Mouse (Mus musculus) kidney, embryonic 14.5 days (tissue): ENCODE results near the gene Adora2b. TPM values are rescaled to one million over a fixed set of nuclear protein-coding genes. Genes with fewer than 3 reads are reported as not detected.

Experiments used
- ATAC-seq: fragments of 200-750 bp; cut with Nextera tagmentation; 2 replicates; pipeline ENCODE4 v1.8.0; 2017; ENCODE audit warnings: moderate number of reproducible peaks, mild to moderate bottlenecking, moderate TSS enrichment, moderate library complexity; ENCODE audit not compliant: low FRiP score, low TSS enrichment
- H3K27ac ChIP-seq: fragments of 300-500 bp; sonication (generic); 2 replicates; pipeline ENCODE4 v1.5.1; 2014; ENCODE audit warnings: low read depth, mild to moderate bottlenecking, low read length, moderate library complexity, mixed read lengths
- H3K27me3 ChIP-seq: fragments of 300-500 bp; sonication (generic); 2 replicates; pipeline ENCODE4 v1.6.1; 2014; ENCODE audit warnings: mild to moderate bottlenecking, low read length; ENCODE audit not compliant: control insufficient read depth, insufficient read depth
- H3K36me3 ChIP-seq: fragments of 300-500 bp; sonication (generic); 2 replicates; pipeline ENCODE4 v1.6.1; 2014; ENCODE audit warnings: low read length, mixed read lengths; ENCODE audit not compliant: control insufficient read depth, insufficient read depth
- H3K4me1 ChIP-seq: fragments of 300-500 bp; sonication (generic); 2 replicates; pipeline ENCODE4 v1.6.1; 2014; ENCODE audit warnings: low read length, mixed read lengths; ENCODE audit not compliant: control insufficient read depth, insufficient read depth
- H3K4me2 ChIP-seq: fragments of 300-500 bp; sonication (generic); replicated peaks from 2 replicates; pipeline ENCODE4 v1.6.1; 2014; ENCODE audit warnings: low read depth, mild to moderate bottlenecking, low read length
- H3K4me3 ChIP-seq: fragments of 300-500 bp; sonication (generic); 2 replicates; pipeline ENCODE4 v1.5.1; 2014; ENCODE audit warnings: mild to moderate bottlenecking, low read length
- H3K9ac ChIP-seq: fragments of 300-500 bp; sonication (generic); 2 replicates; pipeline ENCODE4 v1.6.1; 2014; ENCODE audit warnings: low read depth, mild to moderate bottlenecking, low read length, moderate library complexity
- H3K9me3 ChIP-seq: fragments of 300-500 bp; sonication (generic); 2 replicates; pipeline ENCODE4 v1.6.1; 2016; ENCODE audit warnings: low read length; ENCODE audit not compliant: control insufficient read depth
- WGBS: fragments of 180-500 bp; shearing (Covaris S2); extraction: QIAGEN DNeasy Blood & Tissue Kit; methylation state at CpG from one replicate; pipeline ENCODE4 v1.1.7; 2014; 5-methylcytosine and 5-hydroxymethylcytosine counted together
- polyA plus RNA-seq: library from polyadenylated mRNA; unstranded; fragments of >200 nt; fragmentation: Nextera tagmentation; extraction: Ambion mirVana; gene quantifications from 2 replicates; pipeline ENCODE4 v1.2.1, GENCODE M21; 2014

Adora2b gene
- polyA plus RNA-seq, 1 experiment from 2014 or later, result 0.97 TPM

DNA sequence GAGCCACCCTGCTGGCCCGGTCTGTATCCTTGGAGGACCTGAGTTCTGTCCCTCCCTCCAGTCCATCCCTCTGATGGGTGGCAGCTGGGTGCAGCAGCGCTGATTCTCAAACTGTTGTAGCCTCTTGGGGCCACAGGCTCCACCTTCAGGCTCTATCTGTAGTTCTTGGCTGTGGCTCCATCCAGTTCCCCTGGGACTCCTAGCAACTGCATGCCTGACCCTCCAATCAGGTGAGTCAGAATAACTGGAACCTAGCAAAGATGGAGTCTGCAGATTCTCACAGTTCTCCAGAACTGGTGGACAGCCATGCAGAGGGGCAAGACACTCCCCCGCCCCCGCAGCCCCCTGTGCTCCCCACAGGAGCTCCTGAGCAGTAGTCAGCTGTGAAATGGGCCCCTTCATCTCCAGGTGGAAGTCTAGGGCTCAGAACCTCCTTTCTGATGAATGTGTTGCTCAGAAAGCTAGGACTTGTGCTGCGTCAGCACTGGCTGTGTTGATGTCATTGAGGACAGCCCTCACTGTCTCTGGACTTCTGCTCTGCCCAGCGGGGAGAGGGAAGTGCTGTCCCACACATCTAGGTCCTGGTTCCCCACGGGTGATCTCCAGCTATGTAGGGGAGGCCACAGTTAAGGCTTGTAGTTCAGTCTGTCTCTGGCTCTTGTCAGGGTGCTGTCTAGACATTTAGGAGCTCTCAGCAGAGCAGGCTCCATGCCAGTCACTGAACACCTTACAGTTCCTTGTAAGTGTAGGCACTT lies 27.9 kb upstream of the Adora2b start:
- WGBS, result 71% methylated on average over 7 of the region's 7 CpGs
- Histone ChIP-seq H3K9ac (no peak overlapping the region), H3K36me3 (no peaks in the 10 kb centered on the region), H3K4me1 (0 out of 2 replicates have a peak, but pooled peaks cover 6% of the 10 kb centered on the region), H3K9me3 (no peaks in the 10 kb centered on the region), H3K27me3 (no peaks in the 10 kb centered on the region), H3K4me3 (no peak overlapping the region), H3K4me2 (no peak overlapping the region), H3K27ac (no peak overlapping the region)
- ATAC-seq, result no peak

DNA sequence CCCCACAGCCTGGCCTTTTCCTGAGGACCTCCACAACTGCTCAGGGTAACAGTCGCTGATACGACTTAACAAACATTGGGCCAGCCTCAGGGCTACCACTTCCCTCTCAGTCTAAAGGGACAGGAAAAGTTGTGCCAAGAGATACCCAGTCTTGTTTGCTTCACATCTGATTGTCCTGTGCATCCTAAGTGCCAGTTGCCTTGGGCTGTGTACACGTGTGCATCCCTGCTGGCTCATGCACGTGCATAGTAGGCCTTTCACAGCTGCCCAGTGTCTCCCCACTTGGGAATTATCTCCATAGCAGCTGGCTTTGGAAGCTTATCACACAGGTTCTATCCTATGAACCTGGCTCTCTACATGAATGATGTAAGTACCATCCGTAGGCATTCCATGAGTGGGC lies 25.4 kb upstream of the Adora2b start:
- 91% methylated on average over 5 of the region's 5 CpGs for WGBS
- Histone ChIP-seq H3K9me3 (no peaks in the 10 kb centered on the region), H3K4me1 (0 out of 2 replicates have a peak, but pooled peaks cover 6% of the 10 kb centered on the region), H3K4me3 (no peak overlapping the region), H3K36me3 (no peaks in the 10 kb centered on the region), H3K9ac (no peak overlapping the region), H3K4me2 (no peak overlapping the region), H3K27me3 (no peaks in the 10 kb centered on the region), H3K27ac (no peak overlapping the region)
- ATAC-seq, result no peak

GRCm38 (mm10) chr11:62223962-62224361 lies 24.8 kb upstream of the Adora2b start:
- ATAC-seq, result no peak
- Histone ChIP-seq H3K27ac (no peak overlapping the region), H3K4me3 (no peak overlapping the region), H3K36me3 (no peaks in the 10 kb centered on the region), H3K27me3 (no peaks in the 10 kb centered on the region), H3K4me1 (0 out of 2 replicates have a peak, but pooled peaks cover 6% of the 10 kb centered on the region), H3K9ac (no peak overlapping the region), H3K4me2 (no peak overlapping the region), H3K9me3 (no peaks in the 10 kb centered on the region)
- 91% methylated on average over 7 of the region's 7 CpGs for WGBS

- H3K4me1 ChIP-seq, result 0 out of 2 replicates have a peak, but pooled peaks cover 6% of the 10 kb centered on the region
- no peak overlapping the region for H3K4me3 ChIP-seq
- 63% methylated on average over 4 of the region's 4 CpGs for WGBS
- H3K27ac ChIP-seq, result no peak overlapping the region
- H3K36me3 ChIP-seq, result no peaks in the 10 kb centered on the region
- H3K9ac ChIP-seq, result no peak overlapping the region
- no peaks in the 10 kb centered on the region for H3K27me3 ChIP-seq
- no peak for ATAC-seq
- H3K9me3 ChIP-seq, result no peaks in the 10 kb centered on the region
- H3K4me2 ChIP-seq, result no peak overlapping the region
Observed at GRCm38 (mm10) chr11:62224797-62225196, 24.0 kb upstream of the Adora2b start.

GRCm38 (mm10) chr11:62240631-62241261 lies 8.0 kb upstream of the Adora2b start:
- Histone ChIP-seq H3K4me2 (no peak overlapping the region), H3K4me1 (no peaks in the 10 kb centered on the region), H3K27me3 (no peaks in the 10 kb centered on the region), H3K27ac (no peak overlapping the region), H3K4me3 (no peak overlapping the region), H3K9ac (no peak overlapping the region), H3K36me3 (no peaks in the 10 kb centered on the region), H3K9me3 (no peaks in the 10 kb centered on the region)
- WGBS, result 66% methylated on average over 12 of the region's 12 CpGs
- ATAC-seq, result no peak

DNA sequence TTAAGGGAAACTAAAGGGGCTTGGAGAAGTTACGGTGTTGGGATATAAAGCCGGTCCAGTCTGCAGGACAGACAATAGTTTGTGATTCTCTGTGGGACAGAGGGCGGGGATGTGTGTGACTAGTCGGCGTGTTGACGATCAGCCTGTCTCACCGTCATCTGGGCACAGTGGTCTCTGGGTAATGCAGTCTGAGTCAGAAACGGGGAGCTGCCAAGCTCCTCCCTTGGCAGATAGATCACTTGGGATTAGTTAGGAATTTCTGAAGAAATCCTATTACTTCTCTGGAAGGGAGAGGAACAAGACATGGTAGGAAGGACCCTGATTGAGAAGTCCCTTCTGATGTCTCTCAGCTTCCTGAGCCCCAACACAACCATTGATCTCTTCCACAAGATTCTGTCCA lies 4.9 kb upstream of the Adora2b start:
- no peaks in the 10 kb centered on the region for H3K4me1 ChIP-seq
- H3K9me3 ChIP-seq, result no peaks in the 10 kb centered on the region
- WGBS, result 89% methylated on average over 8 of the region's 8 CpGs
- peaks cover 5% of the 10 kb centered on the region; the same call in 1 of the 2 replicates for H3K27me3 ChIP-seq
- no peak for ATAC-seq
- no peak overlapping the region for H3K4me2 ChIP-seq
- no peak overlapping the region for H3K4me3 ChIP-seq
- no peak overlapping the region for H3K27ac ChIP-seq
- no peak overlapping the region for H3K9ac ChIP-seq
- no peaks in the 10 kb centered on the region for H3K36me3 ChIP-seq

DNA sequence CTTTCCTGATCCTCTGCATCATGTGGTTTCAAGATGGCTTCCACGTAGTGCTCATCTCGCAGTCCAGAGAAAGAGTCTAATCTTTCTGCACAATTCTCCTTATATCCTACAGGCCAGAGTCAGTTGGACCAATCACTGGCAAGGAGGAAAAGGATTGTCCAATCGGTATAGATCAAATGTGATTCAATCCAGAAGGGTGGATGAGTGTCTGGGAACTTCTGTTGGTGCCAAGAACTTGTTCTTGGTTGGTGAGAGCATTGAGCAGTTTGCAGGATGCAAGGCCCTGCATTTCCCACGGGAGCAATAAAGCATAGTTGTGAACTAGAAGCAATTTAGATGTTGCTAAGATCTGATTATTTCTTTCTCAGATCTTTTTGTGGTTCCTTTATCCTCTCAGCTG lies 4.3 kb upstream of the Adora2b start:
- no peak overlapping the region for H3K27ac ChIP-seq
- H3K27me3 ChIP-seq, result peaks cover 11% of the 10 kb centered on the region
- no peaks in the 10 kb centered on the region for H3K9me3 ChIP-seq
- H3K36me3 ChIP-seq, result no peaks in the 10 kb centered on the region
- H3K4me1 ChIP-seq, result 0 out of 2 replicates have a peak, but pooled peaks cover 3% of the 10 kb centered on the region
- H3K9ac ChIP-seq, result no peak overlapping the region
- no peak for ATAC-seq
- no peak overlapping the region for H3K4me2 ChIP-seq
- WGBS, result 91% methylated on average over 4 of the region's 4 CpGs
- H3K4me3 ChIP-seq, result no peak overlapping the region

- Histone ChIP-seq H3K4me1 (peaks cover 3% of the 10 kb centered on the region; the same call in 1 of the 2 replicates), H3K36me3 (no peaks in the 10 kb centered on the region), H3K9ac (peak overlapping the region; percentile 51), H3K27me3 (peaks cover 22% of the 10 kb centered on the region), H3K9me3 (no peaks in the 10 kb centered on the region), H3K4me2 (peak overlapping the region; percentile 99), H3K4me3 (peak overlapping the region; percentile 56), H3K27ac (no peak overlapping the region)
- WGBS, result 39% methylated on average over 18 of the region's 18 CpGs
- no peak for ATAC-seq
Observed at GRCm38 (mm10) chr11:62247759-62248400, 904 bp upstream of the Adora2b start.
